Mouse (Mus musculus): ENCODE results near the gene Ap3d1. TPM values are rescaled to one million over a fixed set of nuclear protein-coding genes. Genes with fewer than 3 reads are reported as not detected.
A peak's percentile ranks its signal among the peaks of the same experiment; 100 is the strongest.

The Ap3d1 gene
- polyA plus RNA-seq, 1 experiment from 2014 or later: 44.0 TPM

GRCm38 (mm10) chr10:80679556-80680259, 62.4 kb downstream of the Ap3d1 start:
- no peaks in the 10 kb centered on the region for H3K9me3 ChIP-seq
- peak overlapping the region; percentile 100 for H3K27ac ChIP-seq (replicated peaks)
- H3K27me3 ChIP-seq (replicated peaks): no peaks in the 10 kb centered on the region
- peak overlapping the region; percentile 24; the same call in 1 of the 2 replicates for H3K9ac ChIP-seq
- H3K4me3 ChIP-seq: no peak overlapping the region
- H3K4me1 ChIP-seq: peaks cover 43% of the 10 kb centered on the region
- H3K36me3 ChIP-seq: peaks cover 17% of the 10 kb centered on the region
- WGBS: 51% methylated on average over 9 of the region's 9 CpGs
- no peak for ATAC-seq (ENCODE audit: extremely low read depth, insufficient number of reproducible peaks, low FRiP score, low TSS enrichment)
- H3K4me2 ChIP-seq: peak overlapping the region; percentile 97; the same call in 1 of the 2 replicates

- ATAC-seq (ENCODE audit: extremely low read depth, insufficient number of reproducible peaks, low FRiP score, low TSS enrichment): no peak
These were observed 63.3 kb downstream of the Ap3d1 start for GRCm38 (mm10) chr10:80678601-80679377.

GRCm38 (mm10) chr10:80677942-80678436, 64.1 kb downstream of the Ap3d1 start, which contains the start of gene Mknk2:
TSS of gene Mknk2 (minus strand) at chr10:80678112.
- H3K4me3 ChIP-seq: peak within 1 kb of the TSS; percentile 100
- H3K36me3 ChIP-seq: peaks cover 12% of the 10 kb centered on the region
- ATAC-seq (ENCODE audit: extremely low read depth, insufficient number of reproducible peaks, low FRiP score, low TSS enrichment): peak; percentile 44
- H3K9ac ChIP-seq: peak within 1 kb of the TSS; percentile 93
- whole genome bisulfite sequencing: 6% methylated on average over 8 of the region's 8 CpGs
- H3K27ac ChIP-seq (replicated peaks): peak within 1 kb of the TSS; percentile 100
- H3K4me2 ChIP-seq: peak within 1 kb of the TSS; percentile 97
- H3K9me3 ChIP-seq: no peaks in the 10 kb centered on the region
- peaks cover 60% of the 10 kb centered on the region for H3K4me1 ChIP-seq
- H3K27me3 ChIP-seq (replicated peaks): no peaks in the 10 kb centered on the region

More at GRCm38 (mm10) chr10:80678601-80679377, 63.3 kb downstream of the Ap3d1 start:
- 47% methylated on average over 9 of the region's 10 CpGs for WGBS
- peak overlapping the region; percentile 100 for H3K4me3 ChIP-seq
- no peaks in the 10 kb centered on the region for H3K27me3 ChIP-seq (replicated peaks)
- H3K9me3 ChIP-seq: no peaks in the 10 kb centered on the region
- H3K4me2 ChIP-seq: peak overlapping the region; percentile 97
- H3K9ac ChIP-seq: peak overlapping the region; percentile 93
- H3K27ac ChIP-seq (replicated peaks): peak overlapping the region; percentile 100
- peaks cover 52% of the 10 kb centered on the region for H3K4me1 ChIP-seq
- H3K36me3 ChIP-seq: peaks cover 12% of the 10 kb centered on the region; the same call in 1 of the 2 replicates

GRCm38 (mm10) chr10:80677128-80677875, 64.8 kb downstream of the Ap3d1 start:
- peak overlapping the region; percentile 97 for H3K4me2 ChIP-seq
- peaks cover 67% of the 10 kb centered on the region for H3K4me1 ChIP-seq
- H3K9me3 ChIP-seq: no peaks in the 10 kb centered on the region
- peak overlapping the region; percentile 100 for H3K27ac ChIP-seq (replicated peaks)
- peak overlapping the region; percentile 100 for H3K4me3 ChIP-seq
- no peak for ATAC-seq (ENCODE audit: extremely low read depth, insufficient number of reproducible peaks, low FRiP score, low TSS enrichment)
- H3K36me3 ChIP-seq: peaks cover 16% of the 10 kb centered on the region
- WGBS: 24% methylated on average over 9 of the region's 9 CpGs
- no peaks in the 10 kb centered on the region for H3K27me3 ChIP-seq (replicated peaks)
- H3K9ac ChIP-seq: peak overlapping the region; percentile 93

GRCm38 (mm10) chr10:80676198-80676928, 65.7 kb downstream of the Ap3d1 start:
- under 1% methylated on average over 70 of the region's 78 CpGs for WGBS

GRCm38 (mm10) chr10:80675405-80676197, 66.5 kb downstream of the Ap3d1 start:
- Histone ChIP-seq H3K36me3 (peaks cover 33% of the 10 kb centered on the region), H3K27ac (replicated peaks) (peak overlapping the region; percentile 100), H3K4me1 (peaks cover 81% of the 10 kb centered on the region), H3K27me3 (replicated peaks) (no peaks in the 10 kb centered on the region), H3K9me3 (no peaks in the 10 kb centered on the region), H3K4me2 (peak overlapping the region; percentile 97), H3K9ac (peak overlapping the region; percentile 100), H3K4me3 (peak overlapping the region; percentile 100)
- ATAC-seq (ENCODE audit: extremely low read depth, insufficient number of reproducible peaks, low FRiP score, low TSS enrichment): no peak; the same call in 1 of the 2 replicates
- WGBS: 0% methylated on average over 36 of the region's 54 CpGs

More at GRCm38 (mm10) chr10:80676198-80676928, 65.7 kb downstream of the Ap3d1 start:
- ATAC-seq (ENCODE audit: extremely low read depth, insufficient number of reproducible peaks, low FRiP score, low TSS enrichment): peak; percentile 81
- Histone ChIP-seq H3K4me1 (peaks cover 76% of the 10 kb centered on the region), H3K27me3 (replicated peaks) (no peaks in the 10 kb centered on the region), H3K27ac (replicated peaks) (peak overlapping the region; percentile 100), H3K9ac (peak overlapping the region; percentile 100), H3K9me3 (no peaks in the 10 kb centered on the region), H3K4me2 (peak overlapping the region; percentile 97), H3K4me3 (peak overlapping the region; percentile 100), H3K36me3 (peaks cover 25% of the 10 kb centered on the region)

- peak overlapping the region; percentile 100 for H3K27ac ChIP-seq (replicated peaks)
- 19% methylated on average over 6 of the region's 6 CpGs for WGBS
- peaks cover 39% of the 10 kb centered on the region for H3K36me3 ChIP-seq
- H3K9me3 ChIP-seq: no peaks in the 10 kb centered on the region
- H3K9ac ChIP-seq: peak overlapping the region; percentile 100
- ATAC-seq (ENCODE audit: extremely low read depth, insufficient number of reproducible peaks, low FRiP score, low TSS enrichment): no peak
- H3K4me1 ChIP-seq: peaks cover 80% of the 10 kb centered on the region
- peak overlapping the region; percentile 100 for H3K4me3 ChIP-seq
- no peaks in the 10 kb centered on the region for H3K27me3 ChIP-seq (replicated peaks)
- H3K4me2 ChIP-seq: peak overlapping the region; percentile 97
These were observed 67.1 kb downstream of the Ap3d1 start for GRCm38 (mm10) chr10:80674851-80675404.

GRCm38 (mm10) chr10:80674161-80674711, 67.8 kb downstream of the Ap3d1 start:
- H3K4me1 ChIP-seq: peaks cover 73% of the 10 kb centered on the region
- ATAC-seq (ENCODE audit: extremely low read depth, insufficient number of reproducible peaks, low FRiP score, low TSS enrichment): no peak
- H3K27ac ChIP-seq (replicated peaks): peak overlapping the region; percentile 100
- H3K9ac ChIP-seq: peak overlapping the region; percentile 100
- no peaks in the 10 kb centered on the region for H3K9me3 ChIP-seq
- H3K4me2 ChIP-seq: peak overlapping the region; percentile 97
- peaks cover 46% of the 10 kb centered on the region for H3K36me3 ChIP-seq
- 47% methylated on average over 5 of the region's 5 CpGs for WGBS
- H3K27me3 ChIP-seq (replicated peaks): no peaks in the 10 kb centered on the region
- H3K4me3 ChIP-seq: peak overlapping the region; percentile 100

GRCm38 (mm10) chr10:80673690-80674089, 68.4 kb downstream of the Ap3d1 start:
- no peak overlapping the region for H3K27ac ChIP-seq (replicated peaks)
- H3K4me1 ChIP-seq: peaks cover 68% of the 10 kb centered on the region

More at GRCm38 (mm10) chr10:80673690-80674089, 68.4 kb downstream of the Ap3d1 start:
- Histone ChIP-seq H3K36me3 (peaks cover 52% of the 10 kb centered on the region), H3K4me2 (peak overlapping the region; percentile 97), H3K27me3 (replicated peaks) (no peaks in the 10 kb centered on the region), H3K4me3 (peak overlapping the region; percentile 100), H3K9me3 (no peaks in the 10 kb centered on the region), H3K9ac (peak overlapping the region; percentile 100)
- WGBS: 90% methylated on average over 3 of the region's 3 CpGs
- ATAC-seq (ENCODE audit: extremely low read depth, insufficient number of reproducible peaks, low FRiP score, low TSS enrichment): no peak

Measured in heart, embryonic 13.5 days (tissue).